Mouse (Mus musculus): ENCODE data around the gene Celf5.

- TF ChIP-seq CTCF (IDR thresholded peaks at IDR 0.05; ENCODE audit: low read depth) = peak; percentile 76
- no peak for TF ChIP-seq EP300 (IDR thresholded peaks at IDR 0.05; ENCODE audit: low read depth)
Observed at GRCm38 (mm10) chr10:81518546-81518945, 36.0 kb upstream of the Celf5 start.
